Mouse (Mus musculus) urinary bladder, postnatal 14 days (tissue): Measurements from ENCODE around the gene Ankrd40.

Source experiments
- DNase-seq: peaks from one replicate; pipeline ENCODE4 v3.0.0; 2021; ENCODE audit warnings: low spot score

Gene Ankrd40

DNA sequence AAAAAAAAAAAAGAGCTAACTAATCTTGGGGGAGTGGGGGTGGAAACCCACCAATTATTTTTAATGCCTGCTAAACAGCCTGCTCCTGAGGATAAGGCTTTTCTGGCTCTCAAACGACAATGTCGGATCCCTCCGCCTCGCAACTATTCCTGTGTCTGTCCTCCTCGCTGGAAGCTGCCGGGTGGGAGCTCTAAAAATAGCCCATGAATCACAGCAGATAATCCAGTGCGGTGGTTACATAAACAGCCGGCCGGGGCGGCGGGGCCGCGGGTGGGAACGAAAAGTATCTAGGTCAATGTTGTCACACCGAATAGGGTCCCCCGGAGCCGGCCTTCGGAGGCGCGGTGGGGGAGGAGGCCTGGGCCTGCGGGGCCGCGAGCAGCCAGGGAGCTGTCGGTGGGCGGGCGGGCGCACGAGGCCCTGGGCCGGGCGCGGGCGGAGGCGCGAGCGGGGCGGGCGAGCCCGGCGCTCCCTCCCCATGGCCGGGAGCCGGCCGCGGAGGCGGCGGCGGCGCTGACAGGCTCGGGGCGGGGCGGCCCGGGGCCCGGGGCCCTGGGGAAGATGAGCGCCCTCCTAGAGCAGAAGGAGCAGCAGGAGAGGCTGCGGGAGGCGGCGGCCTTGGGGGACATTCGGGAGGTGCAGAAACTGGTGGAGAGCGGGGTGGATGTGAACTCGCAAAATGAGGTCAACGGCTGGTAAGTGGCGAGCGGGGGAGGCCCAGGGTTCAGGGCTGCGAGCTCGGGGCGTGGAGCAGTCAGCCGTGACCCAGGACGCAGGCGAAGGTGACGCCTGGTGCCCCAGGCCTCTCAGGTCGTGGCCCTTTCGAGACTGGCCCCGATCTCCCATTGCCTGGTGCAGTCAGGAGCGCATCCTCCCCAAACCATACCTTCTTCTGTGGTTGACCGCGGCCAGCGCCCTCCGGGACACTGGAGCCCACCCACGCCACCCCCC, at the start of gene Ankrd40:
Gene Ankrd40 (plus strand): TSS at position 309 of the 951 bp plus-strand sequence.
- DNase-seq, result peak; percentile 92

- no peak for DNase-seq
These were observed 46.3 kb upstream of the Ankrd40 start, which contains the start of gene Gm21885 for GRCm38 (mm10) chr11:94281199-94282181. Gm21885 (plus strand) TSS chr11:94281873.

DNA sequence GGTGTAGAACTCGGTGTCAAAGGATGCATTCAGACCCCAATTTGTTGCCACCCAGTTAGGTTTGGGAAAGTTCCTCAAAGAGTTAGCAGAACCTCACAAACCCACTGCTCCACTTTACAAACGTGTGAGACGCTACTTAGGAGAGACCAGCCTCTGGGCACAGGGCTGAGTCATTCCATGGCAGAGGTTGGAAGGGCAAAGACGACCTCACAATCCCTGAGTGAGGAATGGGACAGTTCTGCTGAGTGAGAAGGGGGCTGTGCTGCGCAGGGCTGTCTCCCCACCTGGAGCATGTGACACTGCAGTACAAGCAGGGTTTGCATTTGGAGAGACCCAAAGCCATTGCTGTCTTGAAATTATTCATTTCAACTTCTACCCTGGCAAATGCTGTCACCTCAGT, 45.5 kb upstream of the Ankrd40 start:
- DNase-seq, result no peak

DNA sequence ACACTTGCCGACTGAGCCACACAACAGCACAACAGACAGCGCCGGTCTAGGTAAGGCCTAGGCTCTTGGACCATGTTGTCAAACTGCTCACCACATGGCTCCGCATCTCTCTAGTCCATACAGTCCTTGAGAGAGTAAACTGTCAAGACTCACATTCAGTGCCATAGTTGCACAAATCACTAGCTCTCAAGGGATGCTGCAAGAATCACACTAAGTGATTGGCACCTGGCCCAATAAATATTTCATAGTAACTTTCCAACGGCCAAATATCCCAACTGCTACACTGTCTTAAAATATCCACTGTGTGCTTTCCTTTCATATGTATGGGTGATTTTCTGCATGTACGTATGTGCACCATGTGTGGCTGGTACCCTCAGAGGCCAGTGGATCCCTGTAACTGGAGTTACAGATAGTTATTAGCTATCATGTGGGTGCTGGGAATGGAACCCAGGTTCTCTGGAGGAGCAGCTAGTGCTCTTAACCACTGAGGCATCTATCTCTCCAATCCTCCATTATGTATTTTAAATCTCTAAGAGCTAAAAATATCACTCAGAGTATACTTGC, 44.2 kb upstream of the Ankrd40 start:
- no peak for DNase-seq

GRCm38 (mm10) chr11:94285886-94286574, 41.8 kb upstream of the Ankrd40 start:
- no peak for DNase-seq

- no peak for DNase-seq
These were observed 40.7 kb upstream of the Ankrd40 start for GRCm38 (mm10) chr11:94287105-94287504.

DNA sequence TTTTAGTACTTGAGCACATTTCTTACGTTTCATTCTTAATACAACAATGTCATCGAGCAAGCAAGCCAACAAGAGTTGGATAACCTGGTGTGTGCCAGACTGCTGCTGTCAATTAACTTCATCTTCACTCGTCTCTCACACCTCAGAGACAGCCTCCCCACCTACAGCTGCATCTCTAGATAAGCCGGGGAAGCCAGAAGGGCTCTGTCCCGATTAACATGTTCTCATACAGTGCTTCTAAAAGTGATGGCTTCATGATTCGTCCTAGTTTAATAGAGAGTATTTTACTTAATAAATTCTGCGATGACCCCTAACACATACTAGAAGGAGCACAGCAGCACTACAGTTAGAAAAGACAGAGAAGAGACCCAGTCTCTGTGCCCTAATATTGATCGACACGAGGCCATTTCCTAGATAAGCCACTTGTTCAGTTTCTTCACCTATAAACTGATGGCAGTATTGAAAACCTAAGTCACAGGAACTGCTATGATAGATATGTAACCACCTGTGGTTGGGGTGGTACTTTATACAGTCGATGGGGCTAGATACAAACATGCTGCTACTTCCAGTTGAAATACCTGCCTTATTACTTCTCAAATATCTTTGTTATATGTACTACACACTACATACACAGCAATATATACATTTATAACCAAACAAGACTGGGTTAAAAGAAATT, 37.6 kb upstream of the Ankrd40 start:
- DNase-seq, result no peak

DNA sequence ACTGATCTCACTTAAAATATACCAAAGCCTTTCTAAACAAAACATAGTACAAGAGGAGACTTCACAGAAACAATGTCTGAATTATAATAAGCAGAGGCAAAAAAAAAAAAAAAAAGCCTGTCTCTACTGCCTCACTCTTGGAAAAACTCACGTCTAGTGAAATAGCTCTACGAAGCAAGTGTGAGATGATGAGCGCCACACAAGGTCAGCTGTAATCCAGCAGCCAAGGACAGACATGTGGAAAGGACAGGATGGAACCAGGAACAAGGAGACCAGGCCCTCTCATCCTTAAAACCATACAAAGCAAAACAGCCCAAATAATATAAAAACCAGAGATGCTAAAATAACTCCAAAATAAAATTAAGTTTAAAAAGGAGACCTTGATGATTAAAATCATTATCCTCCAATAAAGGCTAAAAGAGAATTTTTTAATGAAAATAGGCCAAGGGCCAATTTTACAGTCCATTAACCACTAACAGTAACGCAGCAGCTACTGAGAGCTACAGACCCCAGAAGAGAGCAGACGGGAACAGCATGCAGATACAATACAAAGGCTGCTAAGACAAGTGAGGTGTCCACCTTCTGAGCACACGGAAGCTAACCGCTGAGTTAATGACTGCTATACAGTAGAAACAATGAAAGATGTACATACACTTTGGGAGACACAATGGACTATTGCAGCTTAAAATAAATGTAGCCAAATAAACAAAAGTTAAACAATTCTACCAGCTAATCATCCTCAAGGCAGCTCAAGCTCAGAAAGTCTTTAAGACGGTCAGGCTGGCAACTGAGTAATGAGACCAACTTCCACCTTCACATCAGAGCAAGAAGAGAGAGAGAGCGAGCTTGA, 32.6 kb upstream of the Ankrd40 start:
- DNase-seq, result no peak

DNA sequence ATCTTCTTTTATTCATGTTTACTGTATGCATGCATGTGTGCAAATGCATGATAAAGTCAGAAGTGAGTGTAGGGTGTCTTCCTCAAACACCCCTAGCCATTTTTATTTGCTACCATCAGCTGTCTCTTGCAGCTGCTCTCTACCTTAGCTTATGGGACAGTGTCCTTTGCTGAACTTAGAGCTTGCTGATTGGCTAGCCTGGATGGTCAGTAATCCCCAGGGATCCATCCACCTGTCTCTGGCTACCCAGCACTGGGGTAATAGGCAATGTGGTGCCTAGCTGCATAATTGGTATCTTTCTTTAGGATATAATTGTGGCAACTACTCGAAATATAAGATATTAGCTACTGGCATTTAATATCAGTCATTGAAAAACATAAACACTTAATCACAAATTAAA, 15.1 kb upstream of the Ankrd40 start:
- DNase-seq, result no peak

DNA sequence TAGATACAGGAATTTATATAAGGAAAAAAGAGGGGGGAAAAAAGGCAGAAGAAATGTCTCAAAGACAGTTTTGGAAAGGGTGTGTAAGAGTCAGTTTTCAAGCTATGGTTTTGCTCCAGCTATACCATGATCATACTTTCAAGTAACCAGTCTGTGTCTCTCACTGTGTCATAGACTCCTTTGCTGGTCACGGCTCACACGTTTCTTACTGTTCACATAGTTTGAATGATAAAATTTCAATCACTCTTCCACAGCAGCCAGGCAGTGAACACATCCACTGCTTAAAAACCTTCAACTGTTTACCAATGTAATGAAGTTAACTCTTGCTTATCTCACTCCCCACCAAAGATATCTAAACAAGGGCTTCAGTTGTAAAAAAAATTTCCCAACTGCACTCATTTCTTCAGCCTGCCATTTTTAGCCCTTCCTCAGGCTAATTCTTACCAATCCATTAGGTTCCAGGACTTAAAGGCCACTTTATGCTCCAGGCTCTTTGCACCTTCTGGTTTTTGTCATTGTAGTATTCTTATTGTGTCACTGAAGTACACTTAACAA, 13.6 kb upstream of the Ankrd40 start:
- DNase-seq, result no peak

GRCm38 (mm10) chr11:94315308-94315707, 12.5 kb upstream of the Ankrd40 start:
- no peak for DNase-seq

GRCm38 (mm10) chr11:94316528-94316927, 11.3 kb upstream of the Ankrd40 start:
- DNase-seq, result no peak

DNA sequence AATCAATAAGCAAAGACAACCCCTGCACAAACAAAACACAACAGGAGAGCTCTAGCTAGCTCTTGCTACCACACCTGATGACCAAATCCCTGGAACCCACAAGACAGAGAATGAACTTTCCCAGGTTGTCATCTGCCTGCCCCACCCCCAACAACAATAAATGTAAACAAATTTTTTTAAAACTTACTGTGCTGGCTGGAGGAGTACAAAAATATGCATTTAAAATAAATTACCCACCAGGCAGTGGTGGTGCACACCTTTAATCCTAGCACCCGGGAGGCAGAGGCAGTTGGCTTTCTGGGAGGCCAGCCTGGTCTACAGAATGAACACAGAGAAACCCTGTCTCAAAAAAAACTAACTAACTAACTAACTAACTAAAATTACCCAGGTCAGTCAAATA, 10.8 kb upstream of the Ankrd40 start:
- no peak for DNase-seq

DNA sequence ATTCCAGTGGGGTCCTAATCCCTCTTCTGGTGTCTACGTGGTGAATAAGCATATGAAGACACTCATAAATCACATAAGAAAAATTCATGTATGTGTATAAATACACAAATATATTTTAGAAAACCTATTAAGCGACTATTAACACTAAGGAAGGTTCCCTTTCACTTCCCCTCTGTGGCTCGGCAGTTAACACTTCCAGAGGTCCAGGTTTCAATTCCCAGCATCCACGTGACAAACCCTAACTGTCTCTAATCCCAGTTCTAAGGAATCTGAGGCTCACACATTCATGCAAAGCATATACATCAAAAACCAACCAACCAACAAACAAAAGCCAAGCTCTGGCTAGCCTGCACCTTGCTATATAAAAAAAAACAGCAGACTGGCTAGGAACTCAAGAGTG, 10.3 kb upstream of the Ankrd40 start:
- no peak for DNase-seq

- no peak for DNase-seq
These were observed 9.7 kb upstream of the Ankrd40 start for GRCm38 (mm10) chr11:94318056-94318455.

DNA sequence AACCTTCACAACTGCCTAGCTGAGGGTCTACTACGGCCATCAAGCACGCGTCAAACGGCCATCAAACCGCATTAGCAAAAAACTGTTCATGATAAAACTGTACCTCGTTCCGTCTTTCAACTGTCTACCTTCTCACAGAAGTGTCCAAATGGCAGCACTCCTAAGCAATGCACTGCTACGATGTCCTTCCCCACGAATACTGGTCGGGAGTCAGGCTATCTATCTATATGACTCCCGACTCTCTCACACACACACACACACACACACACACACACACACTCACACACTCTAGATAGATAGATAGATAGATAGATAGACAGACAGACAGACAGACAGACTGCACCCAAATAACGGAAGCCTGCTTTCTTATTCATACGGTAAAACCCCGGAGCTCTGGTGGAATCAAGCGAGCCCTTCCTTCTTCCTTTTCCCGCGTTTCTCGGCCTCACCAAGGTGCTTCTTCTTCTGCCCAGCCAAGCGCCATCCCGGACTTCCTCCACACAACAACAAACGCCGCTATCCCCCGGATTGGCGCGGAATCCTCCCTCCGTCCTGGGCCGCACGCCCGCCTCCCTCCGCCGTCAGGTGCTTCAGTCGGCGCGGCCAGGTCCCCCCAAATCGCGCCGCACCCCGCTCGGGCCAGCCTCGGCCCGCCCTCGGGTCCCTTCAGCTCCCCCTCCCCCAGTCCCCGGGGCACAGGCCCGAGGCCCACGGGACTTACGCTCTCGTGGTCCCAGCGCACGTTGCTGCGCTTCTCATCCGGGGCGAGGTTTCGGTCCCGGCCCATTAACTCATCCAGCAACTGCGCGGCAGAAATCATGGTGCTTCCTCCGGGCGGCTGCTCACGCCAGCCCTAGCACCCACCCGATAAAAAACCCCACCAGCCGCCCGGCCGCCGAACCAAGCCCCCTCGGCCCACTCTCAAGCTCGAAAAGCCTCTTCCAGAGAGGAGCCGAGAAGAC, 6.6 kb upstream of the Ankrd40 start:
- peak; percentile 48 for DNase-seq

GRCm38 (mm10) chr11:94321931-94322400, 5.8 kb upstream of the Ankrd40 start, which contains the start of gene Luc7l3:
Luc7l3 (minus strand) TSS chr11:94321988.
- DNase-seq, result peak; percentile 95

- DNase-seq, result no peak
These were observed 5.2 kb upstream of the Ankrd40 start for GRCm38 (mm10) chr11:94322636-94323035.
